Mouse (Mus musculus): ENCODE results near the gene Kctd18. TPM values are rescaled to one million over a fixed set of nuclear protein-coding genes. Genes with fewer than 3 reads are reported as not detected.

Kctd18 gene
- polyA plus RNA-seq (2015; fragmentation: Nextera tagmentation; extraction: Ambion mirVana), result 16.8 and 17.7 TPM in 2 replicates

DNA sequence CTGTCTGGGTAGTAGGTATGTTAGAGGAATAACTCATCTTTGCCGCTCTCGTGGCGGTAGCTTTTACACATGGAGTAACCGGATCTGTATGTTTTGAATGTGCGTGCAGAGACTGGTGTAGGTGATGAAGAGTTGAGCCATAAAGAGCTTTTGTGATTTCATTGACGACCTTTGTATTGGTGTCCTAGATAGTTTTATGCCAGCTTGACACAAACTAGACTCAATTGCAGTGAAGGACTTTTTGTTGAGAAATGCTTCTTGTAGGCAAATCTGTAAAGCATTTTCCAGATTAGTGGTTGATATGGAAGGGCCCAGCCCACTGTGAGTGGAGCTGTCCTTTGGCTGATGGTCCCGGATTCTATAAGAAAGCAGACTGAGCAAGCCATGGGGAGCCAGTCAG, at the start of gene Kctd18:
Gene Kctd18, minus strand, starts transcription at position 101 of the 400 bp plus-strand sequence.
- Histone ChIP-seq H3K27me3 (no peaks in the 10 kb centered on the region), H3K27ac (no peak within 1 kb of the TSS), H3K36me3 (peaks cover 77% of the 10 kb centered on the region), H3K4me2 (no peak within 1 kb of the TSS), H3K4me1 (no peaks in the 10 kb centered on the region), H3K4me3 (no peak within 1 kb of the TSS), H3K9ac (no peak within 1 kb of the TSS), H3K9me3 (no peaks in the 10 kb centered on the region)
- WGBS, result 92% methylated on average over 7 of the region's 7 CpGs
- no peak for ATAC-seq (ENCODE audit: borderline replicate concordance, extremely low read depth, low FRiP score, low TSS enrichment)

DNA sequence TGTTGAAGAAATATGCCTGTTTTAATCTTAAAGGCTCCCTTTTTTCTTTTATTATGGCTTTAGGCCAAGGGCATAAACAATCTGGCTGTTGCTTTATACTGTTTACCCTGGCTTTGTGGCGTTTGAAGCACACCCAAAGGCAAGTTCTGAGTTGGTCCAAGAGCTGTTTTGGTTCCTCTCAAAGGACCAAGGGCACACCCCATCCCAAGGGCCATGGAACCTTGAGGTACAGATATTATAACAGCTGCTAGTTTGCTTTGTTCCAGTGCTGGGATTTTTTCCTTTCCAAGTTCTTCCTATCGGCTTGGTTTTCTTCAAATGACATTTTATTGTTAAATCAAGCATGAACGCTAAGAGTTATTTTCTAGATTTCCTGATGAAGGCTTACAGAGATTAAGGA, 46.9 kb upstream of the Kctd18 start:
- no peak for ATAC-seq (ENCODE audit: borderline replicate concordance, extremely low read depth, low FRiP score, low TSS enrichment)
- no peak overlapping the region for H3K4me2 ChIP-seq
- no peak overlapping the region for H3K9ac ChIP-seq
- no peak overlapping the region for H3K27ac ChIP-seq
- H3K4me1 ChIP-seq, result no peaks in the 10 kb centered on the region
- WGBS, result 59% methylated on average over 3 of the region's 3 CpGs
- H3K4me3 ChIP-seq, result no peak overlapping the region
- H3K27me3 ChIP-seq, result no peaks in the 10 kb centered on the region
- H3K36me3 ChIP-seq, result no peaks in the 10 kb centered on the region
- no peaks in the 10 kb centered on the region for H3K9me3 ChIP-seq

DNA sequence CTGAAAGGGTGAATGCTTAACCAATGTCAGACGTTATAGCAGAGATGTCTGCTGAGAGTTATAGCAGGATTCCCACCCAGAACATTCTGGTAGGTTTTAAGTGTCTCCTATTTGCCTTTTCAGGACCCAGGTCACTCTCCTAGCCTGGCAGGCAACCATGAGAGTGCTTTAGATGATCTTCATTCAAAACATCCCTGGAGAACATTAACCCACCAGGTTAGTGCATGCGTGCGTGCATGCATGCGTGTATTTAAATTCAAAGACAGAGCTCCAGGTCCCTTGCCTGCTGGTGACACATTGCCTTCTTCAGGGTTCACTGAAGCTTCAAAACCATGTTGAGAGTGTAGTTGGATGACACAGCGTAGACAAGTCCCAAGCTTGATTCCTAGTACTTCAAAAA, 46.4 kb upstream of the Kctd18 start:
- 78% methylated on average over 5 of the region's 5 CpGs for WGBS

DNA sequence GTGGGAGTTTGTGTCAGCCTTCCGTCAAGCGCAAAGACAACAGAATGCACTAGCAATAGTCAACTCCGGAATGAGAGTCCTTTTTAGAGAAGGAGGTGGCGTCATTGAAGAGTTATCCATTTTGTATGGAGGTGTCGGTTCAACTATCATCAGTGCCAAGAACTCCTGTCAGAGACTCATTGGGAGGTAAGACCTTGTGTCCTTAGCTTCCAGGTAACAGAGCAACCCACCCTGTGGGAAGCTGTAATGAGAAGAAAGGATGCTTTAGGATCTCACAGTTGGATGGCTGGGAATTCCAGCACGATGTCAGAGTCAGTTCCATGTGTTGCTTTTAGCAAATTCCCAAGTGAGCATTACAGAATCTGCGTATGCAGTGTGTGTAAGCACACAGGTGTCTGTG, 43.4 kb upstream of the Kctd18 start:
- no peak overlapping the region for H3K4me3 ChIP-seq
- no peaks in the 10 kb centered on the region for H3K27me3 ChIP-seq
- WGBS, result 89% methylated on average over 7 of the region's 7 CpGs
- no peaks in the 10 kb centered on the region for H3K9me3 ChIP-seq
- H3K27ac ChIP-seq, result no peak overlapping the region
- H3K36me3 ChIP-seq, result no peaks in the 10 kb centered on the region
- ATAC-seq (ENCODE audit: borderline replicate concordance, extremely low read depth, low FRiP score, low TSS enrichment), result no peak
- H3K9ac ChIP-seq, result no peak overlapping the region
- H3K4me2 ChIP-seq, result no peak overlapping the region
- H3K4me1 ChIP-seq, result peaks cover 12% of the 10 kb centered on the region

More for the DNA sequence above, 46.4 kb upstream of the Kctd18 start:
- Histone ChIP-seq H3K9ac (no peak overlapping the region), H3K9me3 (no peaks in the 10 kb centered on the region), H3K4me3 (no peak overlapping the region), H3K27ac (no peak overlapping the region), H3K27me3 (no peaks in the 10 kb centered on the region), H3K4me2 (no peak overlapping the region), H3K4me1 (no peaks in the 10 kb centered on the region), H3K36me3 (no peaks in the 10 kb centered on the region)
- no peak for ATAC-seq (ENCODE audit: borderline replicate concordance, extremely low read depth, low FRiP score, low TSS enrichment)

DNA sequence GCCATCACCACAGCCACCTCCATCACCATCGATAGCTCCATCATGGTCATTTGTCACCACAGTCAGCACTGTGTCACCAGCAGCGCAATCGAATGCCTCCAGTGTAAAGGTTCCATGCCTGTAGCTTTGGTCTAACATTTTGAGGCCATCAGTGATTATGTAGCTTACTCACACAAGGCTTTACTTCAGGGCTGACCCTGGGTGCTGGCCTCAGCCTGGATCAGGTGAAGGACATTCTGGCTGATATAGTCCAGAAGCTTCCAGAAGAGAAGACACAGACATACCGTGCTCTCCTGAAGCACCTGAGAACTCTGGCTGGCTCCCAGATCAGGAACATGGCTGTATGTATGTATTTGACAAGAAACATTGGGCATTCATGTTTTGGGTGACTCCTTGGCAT, 40.1 kb upstream of the Kctd18 start:
- no peak overlapping the region for H3K9ac ChIP-seq
- no peak overlapping the region for H3K4me3 ChIP-seq
- no peaks in the 10 kb centered on the region for H3K36me3 ChIP-seq
- peaks cover 34% of the 10 kb centered on the region for H3K4me1 ChIP-seq
- H3K9me3 ChIP-seq, result no peaks in the 10 kb centered on the region
- no peak for ATAC-seq (ENCODE audit: borderline replicate concordance, extremely low read depth, low FRiP score, low TSS enrichment)
- H3K4me2 ChIP-seq, result no peak overlapping the region
- no peaks in the 10 kb centered on the region for H3K27me3 ChIP-seq
- no peak overlapping the region for H3K27ac ChIP-seq
- WGBS, result 86% methylated on average over 4 of the region's 4 CpGs

DNA sequence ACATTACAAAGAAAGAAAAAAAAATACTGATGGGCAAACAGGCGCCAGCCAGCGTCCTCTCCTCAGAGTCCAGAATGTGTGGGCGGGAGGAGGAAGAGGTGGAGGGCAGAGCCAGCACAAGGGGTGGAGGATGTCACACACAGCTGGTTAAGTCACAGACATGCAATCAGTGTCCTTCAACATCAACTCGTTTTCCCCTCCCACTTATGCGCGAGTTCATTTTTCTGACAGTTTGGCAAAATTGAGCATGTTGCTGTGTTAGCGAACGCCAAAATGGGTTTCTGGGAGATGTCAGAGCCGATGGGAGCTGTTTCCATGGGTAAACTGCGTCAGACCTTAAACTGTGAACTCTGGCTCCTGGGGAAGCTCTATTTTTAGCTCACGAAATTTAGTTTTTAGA, 38.2 kb upstream of the Kctd18 start:
- peak; percentile 94 for ATAC-seq (ENCODE audit: borderline replicate concordance, extremely low read depth, low FRiP score, low TSS enrichment)
- Histone ChIP-seq H3K9ac (no peak overlapping the region), H3K9me3 (no peaks in the 10 kb centered on the region), H3K36me3 (no peaks in the 10 kb centered on the region), H3K4me3 (no peak overlapping the region), H3K27ac (peak overlapping the region; percentile 81), H3K4me2 (peak overlapping the region; percentile 38), H3K27me3 (no peaks in the 10 kb centered on the region), H3K4me1 (peaks cover 37% of the 10 kb centered on the region)
- WGBS, result 39% methylated on average over 11 of the region's 11 CpGs

DNA sequence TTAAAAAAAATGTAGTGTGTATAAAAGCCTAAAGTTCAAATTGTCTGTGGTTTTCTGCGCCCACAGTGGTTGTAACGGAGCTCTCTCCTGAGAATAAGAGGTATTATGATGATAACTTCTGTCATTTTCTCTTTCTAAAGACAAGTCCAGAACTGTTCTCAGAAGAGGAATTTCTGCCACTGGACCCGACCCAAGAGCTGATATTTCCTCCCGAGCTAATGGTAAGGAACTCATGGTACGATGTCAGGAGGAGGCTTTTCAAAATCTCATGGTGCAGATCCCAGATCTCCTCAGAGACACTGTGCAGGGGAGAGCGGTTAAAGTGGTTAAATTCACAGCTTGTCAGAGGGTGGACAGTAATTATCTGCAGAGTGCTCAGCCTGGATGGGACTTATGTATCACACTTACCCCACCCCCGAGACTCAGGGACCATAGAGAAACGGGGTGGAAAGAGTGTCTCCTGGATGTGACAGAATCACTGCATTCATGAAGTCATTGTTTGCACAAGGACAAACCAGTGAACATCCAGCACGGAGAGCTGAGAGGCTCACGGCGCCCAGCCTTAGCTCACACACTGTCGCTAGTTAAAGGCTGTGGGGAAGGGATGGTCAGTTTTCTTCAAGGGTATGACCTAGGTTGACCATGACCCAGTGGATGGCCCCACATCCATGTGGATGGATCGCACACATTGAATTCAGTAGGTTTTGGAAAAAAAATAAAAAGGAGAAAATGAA, 37.5 kb upstream of the Kctd18 start:
- peak overlapping the region; percentile 38 for H3K4me2 ChIP-seq

DNA sequence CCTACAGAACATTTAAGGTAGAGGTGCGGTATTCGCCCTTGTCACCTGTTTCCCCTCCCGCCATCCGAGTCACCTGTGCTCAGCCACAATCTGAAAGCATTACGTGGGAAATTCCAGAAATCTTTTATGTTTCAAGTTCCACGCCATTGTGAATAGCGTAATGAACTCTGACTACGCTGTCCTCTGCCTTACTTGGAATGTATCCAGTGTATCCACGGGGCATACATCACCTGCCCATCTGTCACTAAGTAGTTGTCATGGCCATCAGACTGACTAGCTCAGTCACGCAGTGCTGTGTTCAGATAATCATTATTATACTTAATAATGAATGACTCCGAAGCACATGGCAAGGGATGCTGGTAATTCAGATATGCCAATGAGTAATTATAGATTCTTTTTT, 36.8 kb upstream of the Kctd18 start:
- H3K9me3 ChIP-seq, result no peaks in the 10 kb centered on the region
- peaks cover 37% of the 10 kb centered on the region for H3K4me1 ChIP-seq
- no peak for ATAC-seq (ENCODE audit: borderline replicate concordance, extremely low read depth, low FRiP score, low TSS enrichment)
- no peaks in the 10 kb centered on the region for H3K36me3 ChIP-seq
- H3K27me3 ChIP-seq, result no peaks in the 10 kb centered on the region
- no peak overlapping the region for H3K27ac ChIP-seq
- no peak overlapping the region for H3K4me2 ChIP-seq
- H3K4me3 ChIP-seq, result no peak overlapping the region
- no peak overlapping the region for H3K9ac ChIP-seq
- WGBS, result 82% methylated on average over 11 of the region's 11 CpGs

More for the DNA sequence above, 37.5 kb upstream of the Kctd18 start:
- Histone ChIP-seq H3K4me1 (peaks cover 37% of the 10 kb centered on the region), H3K27me3 (no peaks in the 10 kb centered on the region), H3K9ac (no peak overlapping the region), H3K27ac (peak overlapping the region; percentile 81), H3K9me3 (no peaks in the 10 kb centered on the region), H3K4me3 (no peak overlapping the region), H3K36me3 (no peaks in the 10 kb centered on the region)
- WGBS, result 44% methylated on average over 13 of the region's 13 CpGs
- ATAC-seq (ENCODE audit: borderline replicate concordance, extremely low read depth, low FRiP score, low TSS enrichment), result peak; percentile 68

DNA sequence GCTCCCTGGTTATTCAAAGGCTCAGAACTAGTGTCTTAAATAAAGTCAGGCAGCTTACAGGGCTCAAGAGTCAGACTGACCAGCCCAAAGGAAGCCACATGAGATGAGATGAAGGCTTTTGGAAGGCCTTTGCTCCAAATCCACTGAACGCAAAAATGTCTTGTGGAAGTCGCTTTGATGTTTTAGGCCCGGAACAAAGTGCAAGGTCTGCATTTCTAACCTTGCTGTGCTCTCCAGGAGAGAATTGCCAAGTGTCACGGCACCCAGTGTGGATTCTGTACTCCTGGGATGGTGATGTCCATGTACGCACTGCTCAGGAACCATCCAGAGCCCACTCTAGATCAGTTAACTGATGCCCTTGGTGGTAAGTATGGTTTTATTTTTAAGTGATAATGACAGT, 30.4 kb upstream of the Kctd18 start:
- Histone ChIP-seq H3K4me3 (no peak overlapping the region), H3K27ac (no peak overlapping the region), H3K4me1 (peaks cover 6% of the 10 kb centered on the region; the same call in 1 of the 2 replicates), H3K9me3 (no peaks in the 10 kb centered on the region), H3K36me3 (no peaks in the 10 kb centered on the region), H3K4me2 (no peak overlapping the region), H3K27me3 (no peaks in the 10 kb centered on the region), H3K9ac (no peak overlapping the region)
- ATAC-seq (ENCODE audit: borderline replicate concordance, extremely low read depth, low FRiP score, low TSS enrichment), result no peak
- WGBS, result 82% methylated on average over 5 of the region's 5 CpGs

DNA sequence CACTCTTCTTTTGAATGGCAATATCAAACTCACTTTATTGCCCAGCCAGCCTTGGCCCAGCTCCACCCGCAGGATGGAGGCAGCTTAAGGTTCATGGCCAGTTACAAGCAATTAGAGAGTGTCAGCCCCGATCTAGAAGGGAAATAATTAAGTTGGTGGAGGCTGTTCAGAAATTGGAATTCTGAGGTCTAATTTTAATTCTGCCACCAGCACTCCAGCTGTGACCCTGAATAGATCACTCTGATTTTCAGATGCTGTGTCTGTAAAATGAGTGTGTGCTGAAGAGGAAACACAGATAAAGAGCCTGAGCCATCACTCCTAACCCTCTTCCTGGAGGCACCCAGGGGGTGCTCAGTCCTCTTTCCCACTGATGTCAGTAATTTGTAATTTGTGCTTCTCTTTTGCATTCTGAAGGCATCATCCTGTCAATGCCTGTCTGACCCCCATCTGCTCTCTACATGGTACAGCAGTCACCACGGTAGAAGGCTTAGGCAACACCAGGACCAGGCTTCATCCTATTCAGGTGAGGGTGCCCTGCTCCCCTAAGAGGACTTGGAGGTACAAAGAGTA, 28.1 kb upstream of the Kctd18 start:
- ATAC-seq (ENCODE audit: borderline replicate concordance, extremely low read depth, low FRiP score, low TSS enrichment), result no peak
- no peak overlapping the region for H3K4me3 ChIP-seq
- H3K9me3 ChIP-seq, result no peaks in the 10 kb centered on the region
- no peaks in the 10 kb centered on the region for H3K36me3 ChIP-seq
- no peak overlapping the region for H3K27ac ChIP-seq
- H3K4me2 ChIP-seq, result no peak overlapping the region
- no peaks in the 10 kb centered on the region for H3K27me3 ChIP-seq
- H3K4me1 ChIP-seq, result no peaks in the 10 kb centered on the region
- WGBS, result 55% methylated on average over 3 of the region's 3 CpGs
- H3K9ac ChIP-seq, result no peak overlapping the region

DNA sequence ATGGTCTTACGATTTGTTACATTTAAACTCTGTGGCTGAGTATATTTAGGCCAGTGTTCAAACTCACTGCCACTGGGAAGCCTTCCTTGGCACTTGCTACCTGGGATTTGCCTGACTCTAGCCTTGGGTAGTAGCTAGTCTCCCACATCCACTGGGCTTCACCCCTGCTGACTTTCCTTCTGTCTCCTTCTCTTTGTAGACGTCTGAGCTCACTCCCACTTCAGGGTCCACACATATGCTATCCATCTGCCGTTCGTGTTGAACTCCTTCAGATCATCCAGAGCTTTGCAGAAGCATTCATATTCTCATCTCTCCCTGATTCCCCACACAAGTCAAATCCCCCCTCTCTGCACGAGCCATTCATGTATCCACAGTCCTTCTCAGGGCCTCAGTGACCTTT, 26.8 kb upstream of the Kctd18 start:
- WGBS, result 62% methylated on average over 5 of the region's 5 CpGs
- no peak overlapping the region for H3K4me2 ChIP-seq
- no peaks in the 10 kb centered on the region for H3K9me3 ChIP-seq
- no peak overlapping the region for H3K4me3 ChIP-seq
- no peaks in the 10 kb centered on the region for H3K4me1 ChIP-seq
- no peak overlapping the region for H3K9ac ChIP-seq
- no peak overlapping the region for H3K27ac ChIP-seq
- H3K36me3 ChIP-seq, result no peaks in the 10 kb centered on the region
- no peak for ATAC-seq (ENCODE audit: borderline replicate concordance, extremely low read depth, low FRiP score, low TSS enrichment)
- no peaks in the 10 kb centered on the region for H3K27me3 ChIP-seq

DNA sequence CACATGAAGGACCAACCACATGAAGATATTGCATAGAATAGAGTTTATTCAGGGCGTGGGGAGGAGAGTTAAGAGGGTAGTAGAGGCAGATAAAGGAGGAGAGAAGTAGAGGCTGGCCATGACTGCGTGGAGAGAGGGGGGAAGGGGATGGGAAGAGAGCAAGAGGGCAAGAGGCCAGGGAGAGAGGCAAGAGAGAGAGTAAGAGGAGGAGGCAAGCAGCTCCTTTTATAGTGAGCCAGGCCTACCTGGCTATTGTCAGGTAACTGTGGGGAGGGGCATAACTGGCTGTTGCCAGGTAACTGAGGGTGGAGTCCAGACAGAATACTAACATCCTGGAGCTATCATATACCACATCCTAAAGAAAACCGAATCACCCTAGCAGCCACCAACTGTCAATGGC, 26.3 kb upstream of the Kctd18 start:
- H3K27me3 ChIP-seq, result no peaks in the 10 kb centered on the region
- WGBS, result 58% methylated on average over 3 of the region's 3 CpGs

More for the DNA sequence above, 26.3 kb upstream of the Kctd18 start:
- no peak overlapping the region for H3K27ac ChIP-seq
- ATAC-seq (ENCODE audit: borderline replicate concordance, extremely low read depth, low FRiP score, low TSS enrichment), result no peak
- H3K36me3 ChIP-seq, result no peaks in the 10 kb centered on the region
- H3K4me1 ChIP-seq, result no peaks in the 10 kb centered on the region
- H3K9me3 ChIP-seq, result no peaks in the 10 kb centered on the region
- H3K4me2 ChIP-seq, result no peak overlapping the region
- H3K4me3 ChIP-seq, result no peak overlapping the region
- no peak overlapping the region for H3K9ac ChIP-seq

All from lung, embryonic 15.5 days (tissue).